Mouse (Mus musculus) intestine, embryonic 15.5 days (tissue): ENCODE results near the gene Pnmal1. TPM values are rescaled to one million over a fixed set of nuclear protein-coding genes. Genes with fewer than 3 reads are reported as not detected.
A peak's percentile ranks its signal among the peaks of the same experiment; 100 is the strongest.

Source experiments
- ATAC-seq: fragments of 200-750 bp; cut with Nextera tagmentation; 2 replicates; pipeline ENCODE4 v1.8.0; 2017; ENCODE audit warnings: moderate TSS enrichment, moderate library complexity
- H3K27ac ChIP-seq: fragments of 300-500 bp; sonication (generic); 2 replicates; pipeline ENCODE4 v1.5.1; 2015; ENCODE audit warnings: mild to moderate bottlenecking, inconsistent platforms
- H3K27me3 ChIP-seq: fragments of 300-500 bp; sonication (generic); replicated peaks from 2 replicates; pipeline ENCODE4 v1.6.1; 2015; ENCODE audit warnings: inconsistent platforms
- H3K36me3 ChIP-seq: fragments of 300-500 bp; sonication (generic); 2 replicates; pipeline ENCODE4 v1.6.1; 2015; ENCODE audit warnings: inconsistent platforms
- H3K4me1 ChIP-seq: fragments of 300-500 bp; sonication (generic); replicated peaks from 2 replicates; pipeline ENCODE4 v1.6.1; 2015; ENCODE audit warnings: inconsistent platforms
- H3K4me2 ChIP-seq: fragments of 300-500 bp; sonication (generic); replicated peaks from 2 replicates; pipeline ENCODE4 v1.6.1; 2015; ENCODE audit warnings: mild to moderate bottlenecking, inconsistent platforms
- H3K4me3 ChIP-seq: fragments of 300-500 bp; sonication (generic); replicated peaks from 2 replicates; pipeline ENCODE4 v1.5.1; 2015; ENCODE audit warnings: inconsistent platforms
- H3K9ac ChIP-seq: fragments of 300-500 bp; sonication (generic); 2 replicates; pipeline ENCODE4 v1.6.1; 2015; ENCODE audit warnings: inconsistent platforms
- H3K9me3 ChIP-seq: fragments of 300-500 bp; sonication (generic); 2 replicates; pipeline ENCODE4 v1.6.1; 2016; ENCODE audit warnings: inconsistent platforms
- WGBS: fragments of 180-500 bp; shearing (Covaris S2); methylation state at CpG from one replicate; pipeline ENCODE4 v1.1.7; 2015; 5-methylcytosine and 5-hydroxymethylcytosine counted together
- polyA plus RNA-seq: library from polyadenylated mRNA; unstranded; fragments of >200 nt; fragmentation: Nextera tagmentation; extraction: Ambion mirVana; gene quantifications from 2 replicates; pipeline ENCODE4 v1.2.1, GENCODE M21; 2015

Pnmal1 gene
- polyA plus RNA-seq, 1 experiment from 2014 or later: 3.1 TPM

GRCm38 (mm10) chr7:16994400-16994799 is 34.9 kb downstream of the Pnmal1 start:
- WGBS: under 1% methylated on average over 20 of the region's 20 CpGs
- peaks cover 64% of the 10 kb centered on the region for H3K4me1 ChIP-seq

GRCm38 (mm10) chr7:16995345-16995744 is 35.9 kb downstream of the Pnmal1 start:
- H3K27me3 ChIP-seq: no peaks in the 10 kb centered on the region
- WGBS: 74% methylated on average over 4 of the region's 4 CpGs
- peak overlapping the region; percentile 92; the same call in 1 of the 2 replicates for H3K27ac ChIP-seq
- H3K9ac ChIP-seq: peak overlapping the region; percentile 80
- ATAC-seq: no peak
- peak overlapping the region; percentile 86 for H3K4me2 ChIP-seq
- peak overlapping the region; percentile 59 for H3K4me3 ChIP-seq
- peaks cover 59% of the 10 kb centered on the region for H3K4me1 ChIP-seq
- no peaks in the 10 kb centered on the region for H3K9me3 ChIP-seq
- H3K36me3 ChIP-seq: peaks cover 17% of the 10 kb centered on the region

More at GRCm38 (mm10) chr7:16994400-16994799, 34.9 kb downstream of the Pnmal1 start:
- H3K4me3 ChIP-seq: peak overlapping the region; percentile 59
- no peaks in the 10 kb centered on the region for H3K27me3 ChIP-seq
- H3K4me2 ChIP-seq: peak overlapping the region; percentile 86
- no peaks in the 10 kb centered on the region for H3K9me3 ChIP-seq
- ATAC-seq: no peak
- peak overlapping the region; percentile 80 for H3K9ac ChIP-seq
- H3K27ac ChIP-seq: peak overlapping the region; percentile 92
- H3K36me3 ChIP-seq: peaks cover 13% of the 10 kb centered on the region

- Histone ChIP-seq H3K9me3 (no peaks in the 10 kb centered on the region), H3K36me3 (peaks cover 27% of the 10 kb centered on the region), H3K4me1 (peaks cover 42% of the 10 kb centered on the region), H3K4me3 (no peak overlapping the region), H3K9ac (no peak overlapping the region), H3K27me3 (no peaks in the 10 kb centered on the region), H3K4me2 (no peak overlapping the region), H3K27ac (no peak overlapping the region)
- ATAC-seq: no peak
- WGBS: 66% methylated on average over 4 of the region's 4 CpGs
Observed at GRCm38 (mm10) chr7:16999233-16999632, 39.8 kb downstream of the Pnmal1 start.

GRCm38 (mm10) chr7:16999650-17000049 is 40.2 kb downstream of the Pnmal1 start:
- Histone ChIP-seq H3K9me3 (no peaks in the 10 kb centered on the region), H3K27ac (no peak overlapping the region), H3K4me2 (no peak overlapping the region), H3K9ac (no peak overlapping the region), H3K27me3 (no peaks in the 10 kb centered on the region), H3K4me1 (peaks cover 42% of the 10 kb centered on the region), H3K4me3 (no peak overlapping the region), H3K36me3 (peaks cover 28% of the 10 kb centered on the region)
- 27% methylated on average over 4 of the region's 4 CpGs for WGBS
- ATAC-seq: no peak

GRCm38 (mm10) chr7:17002375-17003195 is 43.1 kb downstream of the Pnmal1 start:
- peaks cover 51% of the 10 kb centered on the region for H3K36me3 ChIP-seq

GRCm38 (mm10) chr7:17003230-17003960 is 43.9 kb downstream of the Pnmal1 start:
- ATAC-seq: peak; percentile 69

More at GRCm38 (mm10) chr7:17002375-17003195, 43.1 kb downstream of the Pnmal1 start:
- no peaks in the 10 kb centered on the region for H3K9me3 ChIP-seq
- peaks cover 22% of the 10 kb centered on the region for H3K4me1 ChIP-seq
- H3K27me3 ChIP-seq: no peaks in the 10 kb centered on the region
- H3K4me3 ChIP-seq: no peak overlapping the region
- peak overlapping the region; percentile 59 for H3K27ac ChIP-seq
- WGBS: 13% methylated on average over 7 of the region's 7 CpGs
- ATAC-seq: peak; percentile 66
- no peak overlapping the region for H3K4me2 ChIP-seq
- no peak overlapping the region for H3K9ac ChIP-seq

GRCm38 (mm10) chr7:17004716-17005115 is 45.2 kb downstream of the Pnmal1 start:
- 78% methylated on average over 7 of the region's 7 CpGs for WGBS
- no peak for ATAC-seq
- Histone ChIP-seq H3K36me3 (peaks cover 50% of the 10 kb centered on the region), H3K4me2 (no peak overlapping the region), H3K27ac (no peak overlapping the region), H3K9me3 (no peaks in the 10 kb centered on the region), H3K4me3 (no peak overlapping the region), H3K27me3 (no peaks in the 10 kb centered on the region), H3K9ac (no peak overlapping the region), H3K4me1 (peaks cover 11% of the 10 kb centered on the region; the same call in 1 of the 2 replicates)

More at GRCm38 (mm10) chr7:17003230-17003960, 43.9 kb downstream of the Pnmal1 start:
- H3K4me3 ChIP-seq: no peak overlapping the region
- no peaks in the 10 kb centered on the region for H3K9me3 ChIP-seq
- WGBS: 68% methylated on average over 7 of the region's 7 CpGs
- H3K27ac ChIP-seq: peak overlapping the region; percentile 59
- no peak overlapping the region for H3K4me2 ChIP-seq
- H3K27me3 ChIP-seq: no peaks in the 10 kb centered on the region
- H3K9ac ChIP-seq: no peak overlapping the region
- peaks cover 14% of the 10 kb centered on the region; the same call in 1 of the 2 replicates for H3K4me1 ChIP-seq
- H3K36me3 ChIP-seq: peaks cover 48% of the 10 kb centered on the region

GRCm38 (mm10) chr7:17007300-17007699 is 47.8 kb downstream of the Pnmal1 start:
- Histone ChIP-seq H3K27me3 (no peaks in the 10 kb centered on the region), H3K9ac (no peak overlapping the region), H3K36me3 (peaks cover 53% of the 10 kb centered on the region), H3K4me3 (no peak overlapping the region), H3K4me2 (no peak overlapping the region), H3K27ac (no peak overlapping the region), H3K4me1 (peaks cover 11% of the 10 kb centered on the region; the same call in 1 of the 2 replicates), H3K9me3 (no peaks in the 10 kb centered on the region)
- WGBS: 80% methylated on average over 4 of the region's 4 CpGs
- no peak for ATAC-seq

- H3K4me2 ChIP-seq: no peak overlapping the region
- H3K36me3 ChIP-seq: peaks cover 74% of the 10 kb centered on the region
- ATAC-seq: no peak
- no peak overlapping the region for H3K4me3 ChIP-seq
- no peaks in the 10 kb centered on the region for H3K9me3 ChIP-seq
- 0 out of 2 replicates have a peak, but pooled peaks cover 6% of the 10 kb centered on the region for H3K4me1 ChIP-seq
- WGBS: 89% methylated on average over 16 of the region's 16 CpGs
- no peak overlapping the region for H3K9ac ChIP-seq
- no peaks in the 10 kb centered on the region for H3K27me3 ChIP-seq
- no peak overlapping the region for H3K27ac ChIP-seq
Observed at GRCm38 (mm10) chr7:17009326-17010009, 50.0 kb downstream of the Pnmal1 start.

GRCm38 (mm10) chr7:17010010-17010347 is 50.5 kb downstream of the Pnmal1 start:
- Histone ChIP-seq H3K4me2 (no peak overlapping the region), H3K9ac (no peak overlapping the region), H3K4me3 (no peak overlapping the region), H3K9me3 (no peaks in the 10 kb centered on the region), H3K4me1 (0 out of 2 replicates have a peak, but pooled peaks cover 3% of the 10 kb centered on the region), H3K27me3 (no peaks in the 10 kb centered on the region), H3K27ac (no peak overlapping the region), H3K36me3 (peaks cover 75% of the 10 kb centered on the region)
- 89% methylated on average over 5 of the region's 5 CpGs for WGBS
- ATAC-seq: no peak

- Histone ChIP-seq H3K36me3 (peaks cover 68% of the 10 kb centered on the region), H3K4me2 (no peak overlapping the region), H3K9me3 (no peaks in the 10 kb centered on the region), H3K4me3 (no peak overlapping the region), H3K9ac (no peak overlapping the region), H3K27ac (no peak overlapping the region), H3K27me3 (no peaks in the 10 kb centered on the region), H3K4me1 (0 out of 2 replicates have a peak, but pooled peaks cover 2% of the 10 kb centered on the region)
- WGBS: 95% methylated on average over 7 of the region's 7 CpGs
- ATAC-seq: no peak
Observed at GRCm38 (mm10) chr7:17011909-17012590, 52.6 kb downstream of the Pnmal1 start.
